Mouse (Mus musculus) kidney, embryonic 15.5 days (tissue): Measurements from ENCODE around the gene Herc2. TPM values are rescaled to one million over a fixed set of nuclear protein-coding genes. Genes with fewer than 3 reads are reported as not detected.

Experiments used
- ATAC-seq: fragments of 200-750 bp; cut with Nextera tagmentation; replicated peaks from 2 replicates; pipeline ENCODE4 v1.8.0; 2017; ENCODE audit warnings: moderate TSS enrichment; ENCODE audit not compliant: low FRiP score
- H3K27ac ChIP-seq: fragments of 300-500 bp; sonication (generic); 2 replicates; pipeline ENCODE4 v1.5.1; 2015; ENCODE audit warnings: mild to moderate bottlenecking, inconsistent platforms
- H3K27me3 ChIP-seq: fragments of 300-500 bp; sonication (generic); 2 replicates; pipeline ENCODE4 v1.6.1; 2015; ENCODE audit warnings: inconsistent platforms
- H3K36me3 ChIP-seq: fragments of 300-500 bp; sonication (generic); 2 replicates; pipeline ENCODE4 v1.6.1; 2015; ENCODE audit warnings: inconsistent platforms
- H3K4me1 ChIP-seq: fragments of 300-500 bp; sonication (generic); 2 replicates; pipeline ENCODE4 v1.6.1; 2015; ENCODE audit warnings: inconsistent platforms
- H3K4me2 ChIP-seq: fragments of 300-500 bp; sonication (generic); 2 replicates; pipeline ENCODE4 v1.6.1; 2015; ENCODE audit warnings: moderate library complexity, mild to moderate bottlenecking, inconsistent platforms
- H3K4me3 ChIP-seq: fragments of 300-500 bp; sonication (generic); replicated peaks from 2 replicates; pipeline ENCODE4 v1.5.1; 2015; ENCODE audit warnings: mild to moderate bottlenecking, inconsistent platforms
- H3K9ac ChIP-seq: fragments of 300-500 bp; sonication (generic); 2 replicates; pipeline ENCODE4 v1.6.1; 2015; ENCODE audit warnings: mild to moderate bottlenecking, inconsistent platforms
- H3K9me3 ChIP-seq: fragments of 300-500 bp; sonication (generic); replicated peaks from 2 replicates; pipeline ENCODE4 v1.6.1; 2016; ENCODE audit warnings: inconsistent platforms
- WGBS: fragments of 180-500 bp; shearing (Covaris S2); methylation state at CpG from one replicate; pipeline ENCODE4 v1.1.7; 2015; ENCODE audit warnings: mixed read lengths; 5-methylcytosine and 5-hydroxymethylcytosine counted together
- polyA plus RNA-seq: library from polyadenylated mRNA; unstranded; fragments of >200 nt; fragmentation: Nextera tagmentation; extraction: Ambion mirVana; gene quantifications from 2 replicates; pipeline ENCODE4 v1.2.1, GENCODE M21; 2015

Herc2 gene
- polyA plus RNA-seq, 1 experiment from 2014 or later = 24.3 TPM

GRCm38 (mm10) chr7:56089097-56089496 lies 39.1 kb downstream of the Herc2 start:
- H3K27me3 ChIP-seq = no peaks in the 10 kb centered on the region
- H3K4me1 ChIP-seq = no peaks in the 10 kb centered on the region
- no peak overlapping the region for H3K4me2 ChIP-seq
- no peaks in the 10 kb centered on the region for H3K9me3 ChIP-seq
- H3K9ac ChIP-seq = no peak overlapping the region
- H3K27ac ChIP-seq = no peak overlapping the region
- no peak for ATAC-seq
- peaks cover 65% of the 10 kb centered on the region for H3K36me3 ChIP-seq
- H3K4me3 ChIP-seq = no peak overlapping the region
- WGBS = 68% methylated on average over 3 of the region's 3 CpGs

- Histone ChIP-seq H3K27me3 (no peaks in the 10 kb centered on the region), H3K4me2 (no peak overlapping the region), H3K4me3 (no peak overlapping the region), H3K9me3 (no peaks in the 10 kb centered on the region), H3K4me1 (no peaks in the 10 kb centered on the region), H3K27ac (no peak overlapping the region), H3K9ac (no peak overlapping the region), H3K36me3 (peaks cover 74% of the 10 kb centered on the region)
- 91% methylated on average over 5 of the region's 5 CpGs for WGBS
- no peak for ATAC-seq
Observed at GRCm38 (mm10) chr7:56091445-56091844, 41.4 kb downstream of the Herc2 start.

GRCm38 (mm10) chr7:56102293-56102847 lies 52.4 kb downstream of the Herc2 start:
- H3K4me2 ChIP-seq = no peak overlapping the region
- no peaks in the 10 kb centered on the region for H3K4me1 ChIP-seq
- no peaks in the 10 kb centered on the region for H3K27me3 ChIP-seq
- no peak overlapping the region for H3K4me3 ChIP-seq
- no peak overlapping the region for H3K9ac ChIP-seq
- H3K36me3 ChIP-seq = peaks cover 72% of the 10 kb centered on the region
- ATAC-seq = no peak
- 80% methylated on average over 5 of the region's 5 CpGs for WGBS
- no peaks in the 10 kb centered on the region for H3K9me3 ChIP-seq
- no peak overlapping the region for H3K27ac ChIP-seq

GRCm38 (mm10) chr7:56112999-56113398 lies 63.0 kb downstream of the Herc2 start:
- H3K27ac ChIP-seq = no peak overlapping the region
- H3K9ac ChIP-seq = no peak overlapping the region
- ATAC-seq = peak; percentile 66; the same call in 1 of the 2 replicates
- no peak overlapping the region for H3K4me2 ChIP-seq
- no peaks in the 10 kb centered on the region for H3K9me3 ChIP-seq
- H3K36me3 ChIP-seq = peaks cover 50% of the 10 kb centered on the region
- no peaks in the 10 kb centered on the region for H3K4me1 ChIP-seq
- H3K27me3 ChIP-seq = no peaks in the 10 kb centered on the region
- no peak overlapping the region for H3K4me3 ChIP-seq
- 87% methylated on average over 6 of the region's 6 CpGs for WGBS

GRCm38 (mm10) chr7:56114148-56114547 lies 64.2 kb downstream of the Herc2 start:
- H3K36me3 ChIP-seq = peaks cover 44% of the 10 kb centered on the region
- no peak overlapping the region for H3K4me2 ChIP-seq
- no peaks in the 10 kb centered on the region for H3K27me3 ChIP-seq
- ATAC-seq = no peak
- H3K9me3 ChIP-seq = no peaks in the 10 kb centered on the region
- H3K4me3 ChIP-seq = no peak overlapping the region
- no peak overlapping the region for H3K27ac ChIP-seq
- H3K4me1 ChIP-seq = no peaks in the 10 kb centered on the region
- H3K9ac ChIP-seq = no peak overlapping the region
- 76% methylated on average over 1 of the region's 1 CpGs for WGBS

GRCm38 (mm10) chr7:56120968-56121367 lies 71.0 kb downstream of the Herc2 start:
- Histone ChIP-seq H3K36me3 (peaks cover 39% of the 10 kb centered on the region), H3K4me1 (no peaks in the 10 kb centered on the region), H3K27me3 (no peaks in the 10 kb centered on the region), H3K9me3 (no peaks in the 10 kb centered on the region), H3K9ac (no peak overlapping the region), H3K4me2 (no peak overlapping the region), H3K27ac (no peak overlapping the region), H3K4me3 (no peak overlapping the region)
- no peak for ATAC-seq
- WGBS = 87% methylated on average over 7 of the region's 7 CpGs

GRCm38 (mm10) chr7:56121425-56121824 lies 71.4 kb downstream of the Herc2 start:
- H3K27ac ChIP-seq = no peak overlapping the region
- no peak overlapping the region for H3K4me3 ChIP-seq
- H3K27me3 ChIP-seq = no peaks in the 10 kb centered on the region
- 92% methylated on average over 5 of the region's 5 CpGs for WGBS
- H3K9me3 ChIP-seq = no peaks in the 10 kb centered on the region
- peaks cover 40% of the 10 kb centered on the region for H3K36me3 ChIP-seq
- H3K4me1 ChIP-seq = no peaks in the 10 kb centered on the region
- no peak overlapping the region for H3K9ac ChIP-seq
- no peak for ATAC-seq
- no peak overlapping the region for H3K4me2 ChIP-seq

- H3K36me3 ChIP-seq = peaks cover 48% of the 10 kb centered on the region
- no peak overlapping the region for H3K27ac ChIP-seq
- H3K9me3 ChIP-seq = no peaks in the 10 kb centered on the region
- no peak overlapping the region for H3K4me3 ChIP-seq
- 86% methylated on average over 3 of the region's 3 CpGs for WGBS
- H3K9ac ChIP-seq = no peak overlapping the region
- H3K27me3 ChIP-seq = no peaks in the 10 kb centered on the region
- no peaks in the 10 kb centered on the region for H3K4me1 ChIP-seq
- no peak overlapping the region for H3K4me2 ChIP-seq
- ATAC-seq = no peak
Observed at GRCm38 (mm10) chr7:56128080-56128479, 78.1 kb downstream of the Herc2 start.

- 93% methylated on average over 3 of the region's 3 CpGs for WGBS
- Histone ChIP-seq H3K9ac (no peak overlapping the region), H3K27me3 (no peaks in the 10 kb centered on the region), H3K4me1 (no peaks in the 10 kb centered on the region), H3K27ac (no peak overlapping the region), H3K4me2 (no peak overlapping the region), H3K36me3 (peaks cover 54% of the 10 kb centered on the region), H3K9me3 (no peaks in the 10 kb centered on the region), H3K4me3 (no peak overlapping the region)
- ATAC-seq = no peak
Observed at GRCm38 (mm10) chr7:56129577-56129976, 79.6 kb downstream of the Herc2 start.

GRCm38 (mm10) chr7:56131548-56131947 lies 81.6 kb downstream of the Herc2 start:
- no peaks in the 10 kb centered on the region for H3K27me3 ChIP-seq
- H3K9ac ChIP-seq = no peak overlapping the region
- no peaks in the 10 kb centered on the region for H3K4me1 ChIP-seq
- H3K4me2 ChIP-seq = no peak overlapping the region
- H3K27ac ChIP-seq = no peak overlapping the region
- peaks cover 57% of the 10 kb centered on the region for H3K36me3 ChIP-seq
- no peak for ATAC-seq
- H3K9me3 ChIP-seq = no peaks in the 10 kb centered on the region
- no peak overlapping the region for H3K4me3 ChIP-seq
- 64% methylated on average over 6 of the region's 6 CpGs for WGBS

GRCm38 (mm10) chr7:56138706-56139105 lies 88.7 kb downstream of the Herc2 start:
- no peak overlapping the region for H3K27ac ChIP-seq
- H3K4me3 ChIP-seq = no peak overlapping the region
- WGBS = 93% methylated on average over 7 of the region's 7 CpGs
- no peaks in the 10 kb centered on the region for H3K4me1 ChIP-seq
- no peak overlapping the region for H3K4me2 ChIP-seq
- H3K9me3 ChIP-seq = no peaks in the 10 kb centered on the region
- no peaks in the 10 kb centered on the region for H3K27me3 ChIP-seq
- H3K36me3 ChIP-seq = peaks cover 60% of the 10 kb centered on the region
- no peak overlapping the region for H3K9ac ChIP-seq
- ATAC-seq = no peak

- peaks cover 65% of the 10 kb centered on the region for H3K36me3 ChIP-seq
- no peak overlapping the region for H3K9ac ChIP-seq
- no peaks in the 10 kb centered on the region for H3K9me3 ChIP-seq
- no peak overlapping the region for H3K4me2 ChIP-seq
- WGBS = 94% methylated on average over 3 of the region's 3 CpGs
- H3K4me1 ChIP-seq = no peaks in the 10 kb centered on the region
- no peak overlapping the region for H3K4me3 ChIP-seq
- no peak for ATAC-seq
- H3K27me3 ChIP-seq = no peaks in the 10 kb centered on the region
- H3K27ac ChIP-seq = no peak overlapping the region
Observed at GRCm38 (mm10) chr7:56146424-56146823, 96.4 kb downstream of the Herc2 start.

- WGBS = 93% methylated on average over 7 of the region's 7 CpGs
- ATAC-seq = no peak
- no peaks in the 10 kb centered on the region for H3K4me1 ChIP-seq
- no peak overlapping the region for H3K9ac ChIP-seq
- H3K9me3 ChIP-seq = no peaks in the 10 kb centered on the region
- H3K36me3 ChIP-seq = peaks cover 78% of the 10 kb centered on the region
- H3K4me3 ChIP-seq = no peak overlapping the region
- no peaks in the 10 kb centered on the region for H3K27me3 ChIP-seq
- H3K4me2 ChIP-seq = no peak overlapping the region
- H3K27ac ChIP-seq = no peak overlapping the region
Observed at GRCm38 (mm10) chr7:56148925-56149324, 98.9 kb downstream of the Herc2 start.
